Mouse (Mus musculus): Measurements from ENCODE around the gene 3110082J24Rik.

- no peak for TF ChIP-seq POLR2A (IDR thresholded peaks at IDR 0.05; ENCODE audit: control insufficient read depth in 1 of 2, insufficient read depth in 1 of 2, low read depth in 1 of 2, low read length in 2 of 2, poor library complexity in 1 of 2)
- no peak for TF ChIP-seq NELFE (IDR thresholded peaks at IDR 0.05; ENCODE audit: low read depth, low read length)
- TF ChIP-seq CTCF (IDR thresholded peaks at IDR 0.05 in 2 of 3, conservative IDR thresholded peaks at IDR 0.05 in 1 of 3; ENCODE audit: control insufficient read depth in 1 of 3, insufficient read depth in 1 of 3, low read depth in 2 of 3, low read length in 3 of 3, poor library complexity in 1 of 3, severe bottlenecking in 1 of 3) = no peak
- TF ChIP-seq POLR2AphosphoS2 (IDR thresholded peaks at IDR 0.05; ENCODE audit: low read length) = no peak
- TF ChIP-seq EP300 (IDR thresholded peaks at IDR 0.05; ENCODE audit: low read depth in 1 of 2, low read length in 2 of 2) = no peak
- TF ChIP-seq SIN3A (IDR thresholded peaks at IDR 0.05; ENCODE audit: low read length) = no peak
Observed at GRCm38 (mm10) chr5:30131246-30131645, 25.4 kb upstream of the 3110082J24Rik start.
